12 mouse cellular contexts compared by ENCODE assay signal in the genomic region with DNA sequence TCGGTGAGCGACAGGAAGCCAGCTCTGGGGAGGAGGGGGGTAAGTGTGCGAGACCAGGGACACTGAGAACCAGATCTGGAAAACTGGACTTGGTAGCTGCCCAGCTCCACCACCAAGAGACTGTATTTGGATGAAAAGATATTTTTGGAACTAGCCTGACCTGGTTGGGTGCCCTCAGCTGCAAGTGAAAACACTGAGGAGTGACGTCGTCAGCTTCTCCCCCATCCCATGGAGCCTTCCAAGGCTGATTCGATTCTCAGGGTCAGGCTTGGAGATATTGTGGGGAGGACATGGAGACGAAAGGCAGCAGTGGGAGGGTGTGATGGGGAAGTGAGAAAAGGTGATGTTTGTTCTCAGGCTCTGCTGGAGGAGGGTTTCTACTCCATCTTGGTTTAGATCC. TPM values are rescaled to one million over a fixed set of nuclear protein-coding genes. Genes with fewer than 3 reads are reported as not detected.
DNase-seq lines count a peak whose midpoint lies in the region; ATAC-seq lines count a peak whose summit lies in the region.
"Had no signal": no experiment of that assay in that cellular context is flagged by ENCODE, and none has a peak within 500 bp of the region (broad histone marks: within the 10 kb centered on the region; RNA-seq: fewer than 3 reads in every experiment).

No protein-coding gene starts in this region.

- H3K9me3 ChIP-seq in kidney, embryonic 16.5 days (ENCODE audit: low read length): no peaks in the 10 kb centered on the region
- H3K9me3 ChIP-seq: embryonic facial prominence, embryonic 13.5 days; forebrain, embryonic 15.5 days had no signal

- H3K4me2 ChIP-seq in kidney, embryonic 16.5 days (replicated peaks; ENCODE audit: low read depth, low read length): no peak overlapping the region
- H3K4me2 ChIP-seq: embryonic facial prominence, embryonic 13.5 days; forebrain, embryonic 15.5 days had no signal

- no peaks in the 10 kb centered on the region for H3K27me3 ChIP-seq in kidney, embryonic 16.5 days (ENCODE audit: insufficient read depth, low read length)
- H3K27me3 ChIP-seq: embryonic facial prominence, embryonic 13.5 days; forebrain, embryonic 15.5 days had no signal

- H3K27ac ChIP-seq in kidney, embryonic 16.5 days (ENCODE audit: low read length): peak overlapping the region; percentile 28; the same call in 1 of the 2 replicates
- H3K27ac ChIP-seq: embryonic facial prominence, embryonic 13.5 days; forebrain, embryonic 15.5 days had no signal

- H3K9ac ChIP-seq in kidney, embryonic 16.5 days (replicated peaks; ENCODE audit: low read length): no peak overlapping the region
- H3K9ac ChIP-seq: embryonic facial prominence, embryonic 13.5 days; forebrain, embryonic 15.5 days had no signal

- H3K4me3 ChIP-seq in kidney, embryonic 16.5 days (ENCODE audit: low read length): no peak overlapping the region
- H3K4me3 ChIP-seq: embryonic facial prominence, embryonic 13.5 days; forebrain, embryonic 15.5 days had no signal

- peaks cover 62% of the 10 kb centered on the region for H3K4me1 ChIP-seq in kidney, embryonic 16.5 days (ENCODE audit: insufficient read depth, low read length)

- no peak for ATAC-seq in kidney, embryonic 16.5 days (ENCODE audit: low FRiP score, low TSS enrichment)
- ATAC-seq: forebrain, embryonic 15.5 days had no signal

- DNase-seq in adrenal gland, adult (ENCODE audit: inconsistent age in 2 of 2, low spot score in 1 of 2): peak; percentile 67 to 88
- no peak for DNase-seq in adrenal gland, adult 18-20 months (ENCODE audit: low spot score in 2 of 2)
- no peak for DNase-seq in kidney, adult 18-20 months
- DNase-seq in adrenal gland, postnatal 36 days: peak; percentile 59 to 65
- DNase-seq in lung, postnatal 36 days: peak; percentile 50
- DNase-seq in liver: no peak
- DNase-seq in neural tube, embryonic 10.5 days (ENCODE audit: extremely low spot score, low spot score): no peak
- DNase-seq: cerebellum, postnatal 10 days; kidney, postnatal 14 days had no signal

- WGBS in kidney, embryonic 16.5 days: 41% methylated on average over 7 of the region's 7 CpGs

- no peaks in the 10 kb centered on the region for H3K36me3 ChIP-seq in kidney, embryonic 16.5 days (ENCODE audit: insufficient read depth, low read length)

RNA-seq across cellular contexts. Expression of a gene that starts 8.2 kb away (rescaled TPM):
- total RNA-seq in adrenal gland, adult 18-20 months (2021): 10 to 100 TPM; 21.8 to 35.6 TPM
- 25.9 and 26.0 TPM in 2 replicates for polyA plus RNA-seq in kidney, embryonic 16.5 days (2015; fragmentation: Nextera tagmentation; extraction: Ambion mirVana)
- total RNA-seq in adrenal gland, postnatal 36 days (2021): 10 to 100 TPM; 45.5 to 49.5 TPM

Comparison
In these comparisons a context has a peak if more than half of its experiments do, and no peak if none do; other contexts are left out.
1. DNase-seq: peak in adrenal gland, adult (2 of 2), adrenal gland, postnatal 36 days (2 of 2) and lung, postnatal 36 days (single experiment); none in adrenal gland, adult 18-20 months (0 of 2), kidney, adult 18-20 months (single experiment), liver (single experiment) and neural tube, embryonic 10.5 days (single experiment).